15 mouse cellular contexts compared by ENCODE assay signal in the genomic region with DNA sequence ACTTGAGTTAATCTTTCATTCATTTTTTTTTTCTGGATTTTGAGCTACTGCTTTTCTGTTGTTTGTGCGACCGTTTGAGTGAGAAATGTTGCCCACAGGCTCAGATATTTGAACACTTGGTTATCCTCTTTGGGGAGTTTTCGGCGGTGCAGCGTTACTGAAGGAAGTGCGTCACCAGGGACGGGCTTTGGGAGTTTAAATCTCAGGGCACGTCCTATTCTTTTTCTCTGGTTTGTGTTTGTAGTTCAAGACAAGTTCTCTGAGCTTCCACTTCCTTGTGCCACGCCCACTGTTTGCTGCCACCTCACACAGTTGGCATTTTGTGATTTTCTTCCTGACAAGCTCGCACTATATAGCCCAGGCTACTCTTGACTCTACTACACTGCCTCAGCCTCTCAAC. TPM values are rescaled to one million over a fixed set of nuclear protein-coding genes. Genes with fewer than 3 reads are reported as not detected.
DNase-seq lines count a peak whose midpoint lies in the region.
"Had no signal": no experiment of that assay in that cellular context is flagged by ENCODE, and none has a peak within 500 bp of the region (broad histone marks: within the 10 kb centered on the region; RNA-seq: fewer than 3 reads in every experiment).

No protein-coding gene starts in this region.

- DNase-seq in 3T3-L1 (ENCODE audit: low read depth, low spot score) (peak; percentile 28), ES-CJ7 (ENCODE audit: low read depth, low spot score) (peak; percentile 11), ZHBTc4 (ENCODE audit: low read depth, low spot score) (peak; percentile 34)
- DNase-seq in naive thymus-derived CD4-positive, alpha-beta T cell, adult 2 months (ENCODE audit: low read depth): peak; percentile 5
- DNase-seq in kidney, postnatal 4 days: no peak
- DNase-seq in urinary bladder, adult 2 months (ENCODE audit: low spot score): no peak
- no peak for DNase-seq in retina, postnatal 1 day
- DNase-seq: adrenal gland, postnatal 25 days; cerebellum, adult 18-20 months; cerebellum, adult 9-11 months; cerebellum, postnatal 36 days; gastrocnemius, postnatal 36 days; heart, adult 11 months; heart, postnatal 36 days had no signal

RNA-seq across cellular contexts. Expression of a gene that starts 47.0 kb away (rescaled TPM):
- polyA plus RNA-seq in urinary bladder, adult 2 months (2012; rRNA removed): 0.07 and 0.47 TPM in 2 replicates
- polyA plus RNA-seq: heart, embryonic 13.5 days had no signal

RNA-seq across cellular contexts. Expression of a gene that starts 58.3 kb away (rescaled TPM):
- 23.4 and 24.4 TPM in 2 replicates for polyA plus RNA-seq in urinary bladder, adult 2 months (2012; rRNA removed)

Comparison
In these comparisons a context has a peak if more than half of its experiments do, and no peak if none do; other contexts are left out.
1. DNase-seq: peak in 3T3-L1 (single experiment), ES-CJ7 (single experiment), ZHBTc4 (single experiment) and naive thymus-derived CD4-positive, alpha-beta T cell, adult 2 months (single experiment); none in kidney, postnatal 4 days (0 of 2), urinary bladder, adult 2 months (single experiment) and retina, postnatal 1 day (single experiment).